Mouse (Mus musculus): ENCODE data around the gene Gcnt2. TPM values are rescaled to one million over a fixed set of nuclear protein-coding genes. Genes with fewer than 3 reads are reported as not detected.
A peak's percentile ranks its signal among the peaks of the same experiment; 100 is the strongest.

The Gcnt2 gene
- total RNA-seq (2021): 10 to 100 TPM in 1 of 2 experiments, 1 to 10 TPM in 1; 9.3 to 12.8 TPM

- DNase-seq: peak; percentile 29 to 43
- intact Hi-C loops (cut with DNase I): no loop called here
Measured at GRCm38 (mm10) chr13:40859652-40860399, at the start of gene Gcnt2. Gene Gcnt2, plus strand, starts transcription at chr13:40859754.

GRCm38 (mm10) chr13:40820617-40821016, 38.9 kb upstream of the Gcnt2 start:
- peak in 1 of 2 experiments; percentile 24 for DNase-seq
- intact Hi-C loops (cut with DNase I): loop anchor here (1.0 kb wide), 1 partner anchor 36 kb away; no protein-coding TSS in a partner anchor

GRCm38 (mm10) chr13:40821911-40822310, 37.6 kb upstream of the Gcnt2 start:
- intact Hi-C loops (cut with DNase I): loop anchor here (1.0 kb wide), 1 partner anchor 38 kb away; no protein-coding TSS in a partner anchor
- DNase-seq: no peak

- no peak for DNase-seq
Measured at GRCm38 (mm10) chr13:40841146-40841787, 18.3 kb upstream of the Gcnt2 start.

GRCm38 (mm10) chr13:40842141-40842540, 17.4 kb upstream of the Gcnt2 start:
- no peak for DNase-seq
- intact Hi-C loops (cut with DNase I): loop anchor here (2.0 to 5.0 kb wide), 4 partner anchors 160 to 397 kb away; partner anchors contain the start of genes Elovl2 and Pak1ip1

More at GRCm38 (mm10) chr13:40841146-40841787, 18.3 kb upstream of the Gcnt2 start:
- intact Hi-C loops (cut with DNase I): loop anchor here (5.0 kb wide), 3 partner anchors 161 to 381 kb away; partner anchors contain the start of genes Elovl2 and Pak1ip1

GRCm38 (mm10) chr13:40843418-40844067, 16.0 kb upstream of the Gcnt2 start:
- peak; percentile 80 to 88 for DNase-seq
- intact Hi-C loops (cut with DNase I): loop anchor here (1.0 to 5.0 kb wide), 6 partner anchors 73 to 395 kb away; partner anchors contain the start of genes Elovl2 and Pak1ip1

- intact Hi-C loops (cut with DNase I): loop anchor here (2.0 to 5.0 kb wide), 4 partner anchors 73 to 378 kb away; partner anchors contain the start of genes Elovl2 and Pak1ip1
- DNase-seq: no peak
Measured at GRCm38 (mm10) chr13:40844144-40844543, 15.4 kb upstream of the Gcnt2 start.

- intact Hi-C loops (cut with DNase I): loop anchor here (1.0 to 2.0 kb wide), 3 partner anchors 41 to 133 kb away; no protein-coding TSS in a partner anchor
Measured at GRCm38 (mm10) chr13:40845951-40846350, 13.6 kb upstream of the Gcnt2 start.

GRCm38 (mm10) chr13:40846375-40846774, 13.2 kb upstream of the Gcnt2 start:
- DNase-seq: no peak
- intact Hi-C loops (cut with DNase I): loop anchor here (1.0 to 2.0 kb wide), 2 partner anchors 40 to 133 kb away; no protein-coding TSS in a partner anchor

More at GRCm38 (mm10) chr13:40845951-40846350, 13.6 kb upstream of the Gcnt2 start:
- DNase-seq: no peak

DNA sequence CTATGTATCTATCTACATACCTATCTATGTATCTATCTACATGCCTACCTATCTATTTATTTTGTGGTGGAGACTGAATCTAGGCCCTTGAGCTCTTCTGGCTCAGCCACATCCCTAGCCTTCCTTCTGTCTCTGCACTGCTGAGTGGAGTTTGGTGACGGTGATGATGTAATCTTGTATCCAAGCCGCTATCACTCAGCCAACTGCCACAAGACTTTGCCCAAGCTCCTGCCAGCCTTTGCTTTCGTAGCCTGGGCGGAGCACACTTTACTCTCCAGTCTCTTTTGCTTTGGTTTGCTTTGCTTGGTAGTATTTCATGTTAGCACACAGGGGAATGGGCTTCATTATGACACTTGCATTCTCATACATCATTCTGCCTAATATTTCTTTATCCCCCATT, 11.7 kb upstream of the Gcnt2 start:
- intact Hi-C loops (cut with DNase I): loop anchor here (2.0 kb wide), 1 partner anchor 39 kb away; no protein-coding TSS in a partner anchor
- no peak for DNase-seq

GRCm38 (mm10) chr13:40850686-40851085, 8.9 kb upstream of the Gcnt2 start:
- intact Hi-C loops (cut with DNase I): no loop called here

DNA sequence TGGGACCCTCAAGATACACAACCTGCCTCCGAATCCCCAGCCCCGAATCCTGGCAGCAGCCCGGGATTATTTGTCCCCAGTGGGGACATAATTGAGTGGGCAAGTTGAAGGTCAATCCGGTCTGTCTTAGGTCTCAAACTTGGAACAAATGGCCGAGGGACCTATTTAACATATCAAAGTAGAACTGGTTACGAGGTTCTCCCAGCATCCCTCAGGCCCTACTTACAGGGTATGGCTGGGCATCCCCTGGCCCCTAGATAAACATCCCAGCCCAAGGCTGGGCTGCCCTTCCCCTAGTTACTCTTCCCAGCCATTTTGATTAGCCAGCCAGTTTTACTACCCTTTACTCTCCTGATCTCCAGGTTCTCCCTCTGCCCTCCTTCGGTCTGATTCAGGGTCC, 8.3 kb upstream of the Gcnt2 start:
- intact Hi-C loops (cut with DNase I): no loop called here
- no peak for DNase-seq

More at GRCm38 (mm10) chr13:40850686-40851085, 8.9 kb upstream of the Gcnt2 start:
- no peak for DNase-seq

GRCm38 (mm10) chr13:40851961-40852360, 7.6 kb upstream of the Gcnt2 start:
- intact Hi-C loops (cut with DNase I): no loop called here
- no peak for DNase-seq

DNA sequence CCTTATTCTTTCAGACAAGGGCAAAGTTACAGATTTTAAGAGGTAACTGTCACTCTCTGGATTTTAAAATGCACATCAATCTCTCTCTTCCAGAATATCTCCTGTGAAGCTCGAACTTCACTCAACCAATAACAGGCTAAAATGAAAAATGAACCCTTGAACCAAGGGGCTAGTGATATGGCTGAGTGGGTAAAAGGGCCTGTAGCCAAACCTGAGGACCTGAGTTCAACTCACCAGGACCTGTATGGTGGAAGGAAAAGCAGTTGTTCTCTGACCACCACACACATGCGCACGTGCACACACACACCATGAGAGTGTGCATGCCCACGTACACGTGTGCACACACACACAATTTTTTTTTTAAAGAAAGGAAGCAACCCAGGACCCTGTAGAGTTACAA, 6.8 kb upstream of the Gcnt2 start:
- intact Hi-C loops (cut with DNase I): no loop called here
- DNase-seq: no peak

DNA sequence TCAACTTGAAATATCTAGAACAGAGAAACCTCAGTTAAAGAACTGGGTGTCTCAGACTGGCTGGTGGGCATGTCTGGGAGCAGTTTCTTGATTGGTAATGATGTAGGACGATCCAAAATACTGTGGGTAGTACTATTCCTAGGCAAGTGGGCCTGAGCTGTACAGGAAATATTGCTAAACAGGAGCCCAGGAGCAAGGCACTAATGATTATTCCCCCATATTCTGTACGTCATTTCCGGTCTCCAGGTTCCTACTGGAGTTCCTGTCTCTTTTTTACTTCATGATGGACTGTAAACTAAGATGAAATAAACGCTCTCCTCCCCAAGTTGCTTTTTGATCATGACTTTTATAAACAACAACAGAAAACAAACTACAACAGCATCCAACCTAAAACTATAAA, 5.7 kb upstream of the Gcnt2 start:
- intact Hi-C loops (cut with DNase I): loop anchor here (2.0 kb wide), 1 partner anchor 41 kb away; no protein-coding TSS in a partner anchor
- no peak for DNase-seq

DNA sequence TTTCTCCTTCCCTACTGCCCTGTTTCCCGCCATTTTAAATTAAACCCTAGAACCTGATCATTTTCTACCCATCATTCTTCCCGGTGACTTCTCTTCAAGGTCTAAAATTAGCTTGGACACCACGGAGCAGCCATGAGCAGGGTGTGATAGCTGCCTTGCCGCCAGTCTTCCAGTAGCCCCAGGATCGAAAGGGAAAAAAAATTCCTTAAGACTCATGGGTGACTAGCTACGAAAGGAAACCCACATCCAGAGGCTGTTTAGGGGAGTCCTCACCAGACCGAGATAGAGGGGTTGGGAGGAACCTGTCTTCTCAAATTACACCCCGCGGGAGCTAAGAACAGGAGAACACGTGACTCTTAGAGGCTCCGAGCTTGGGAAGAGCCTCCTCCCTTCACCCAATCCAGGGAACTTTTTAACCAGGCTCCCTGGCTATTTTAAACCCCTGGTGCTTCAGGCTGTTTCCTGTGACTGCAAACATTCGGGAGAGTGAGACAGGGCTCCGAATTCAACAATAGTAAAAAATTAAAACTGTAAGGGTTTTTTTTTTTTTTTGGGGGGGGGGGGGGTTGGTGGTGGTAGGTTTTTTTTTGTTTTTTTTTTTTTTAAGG, 5.0 kb upstream of the Gcnt2 start:
- DNase-seq: peak; percentile 76 to 79
- intact Hi-C loops (cut with DNase I): loop anchor here (2.0 kb wide), 1 partner anchor 40 kb away; no protein-coding TSS in a partner anchor

GRCm38 (mm10) chr13:40855266-40855665, 4.3 kb upstream of the Gcnt2 start:
- intact Hi-C loops (cut with DNase I): loop anchor here (2.0 kb wide), 1 partner anchor 40 kb away; no protein-coding TSS in a partner anchor
- no peak for DNase-seq

GRCm38 (mm10) chr13:40856786-40857185, 2.8 kb upstream of the Gcnt2 start:
- intact Hi-C loops (cut with DNase I): no loop called here
- no peak for DNase-seq

GRCm38 (mm10) chr13:40857281-40857818, 2.2 kb upstream of the Gcnt2 start:
- intact Hi-C loops (cut with DNase I): no loop called here
- no peak for DNase-seq

GRCm38 (mm10) chr13:40859225-40859624, 329 bp upstream of the Gcnt2 start:
- no peak for DNase-seq
- intact Hi-C loops (cut with DNase I): no loop called here

All from heart, postnatal 10 days (tissue).